Mouse (Mus musculus) adrenal gland, postnatal 25 days (tissue): Measurements from ENCODE around the gene Sel1l2. TPM values are rescaled to one million over a fixed set of nuclear protein-coding genes. Genes with fewer than 3 reads are reported as not detected.
"Not testable (repeated sequence)": the region's sequence is repeated elsewhere in the genome, so short reads cannot be mapped to it uniquely, and the experiment has no call there.

Experiments
- DNase-seq: peaks from one replicate; pipeline ENCODE4 v3.0.0; 2021; ENCODE audit warnings: mixed read lengths
- total RNA-seq: library from RNA; stranded (reverse); gene quantifications from 2 replicates; pipeline ENCODE4 v1.2.3, GENCODE M21; 2021

Gene Sel1l2
- total RNA-seq, 1 experiment from 2014 or later = not detected

- DNase-seq = no peak
Observed at GRCm38 (mm10) chr2:140214519-140215027, 174.9 kb downstream of the Sel1l2 start.

- no peak for DNase-seq
Observed at GRCm38 (mm10) chr2:140203756-140204155, 185.8 kb downstream of the Sel1l2 start.

GRCm38 (mm10) chr2:140202573-140202972, 186.9 kb downstream of the Sel1l2 start:
- DNase-seq = no peak

GRCm38 (mm10) chr2:140200713-140201112, 188.8 kb downstream of the Sel1l2 start:
- DNase-seq = no peak

- DNase-seq = not testable (repeated sequence)
Observed at GRCm38 (mm10) chr2:140185685-140186210, 203.8 kb downstream of the Sel1l2 start.

Other genes with a start within 250 kb of the Sel1l2 start
- gene Gm17374, start 237.7 kb downstream of the Sel1l2 start, total RNA-seq = not detected in 2 replicates
- gene Esf1, start 219.1 kb downstream of the Sel1l2 start, total RNA-seq = 22.8 TPM in 2 replicates
- 19.1 and 22.0 TPM in 2 replicates for gene Ndufaf5, start 219.1 kb downstream of the Sel1l2 start, total RNA-seq
- gene Macrod2, start 5.6 kb upstream of the Sel1l2 start, total RNA-seq = 7.5 and 8.2 TPM in 2 replicates